Comparison of ENCODE assay signal across 8 mouse cellular contexts in the genomic region with DNA sequence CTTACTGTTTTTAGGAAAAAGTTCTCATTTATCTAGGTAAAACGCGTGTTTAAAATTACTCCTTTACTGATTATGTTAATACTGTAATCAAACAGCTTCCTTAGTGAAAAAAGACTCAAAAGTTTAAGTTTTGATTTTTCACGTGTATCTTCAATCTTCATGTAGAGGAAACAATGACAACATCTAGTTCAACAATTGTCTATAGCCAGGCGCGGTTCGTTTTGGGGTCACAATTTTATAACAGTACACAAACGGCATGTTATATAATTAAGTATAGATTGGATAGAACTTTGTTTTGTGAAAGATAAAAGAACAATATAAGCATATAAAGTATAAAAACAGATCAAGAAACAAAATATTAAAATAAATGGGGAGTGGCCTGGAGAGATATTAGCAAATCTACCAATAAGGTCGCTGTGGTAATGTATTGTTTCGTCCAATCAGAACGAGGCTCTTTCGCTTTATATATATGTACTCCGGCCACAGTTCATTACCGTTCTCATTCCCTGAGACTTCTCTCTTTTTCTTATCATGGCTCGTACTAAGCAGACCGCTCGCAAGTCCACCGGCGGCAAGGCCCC. TPM values are rescaled to one million over a fixed set of nuclear protein-coding genes. Genes with fewer than 3 reads are reported as not detected.
DNase-seq lines count a peak whose midpoint lies in the region; ATAC-seq and TF ChIP-seq lines count a peak whose summit lies in the region.

A gene (plus strand): TSS at position 493 of the 581 bp plus-strand sequence.

- no peak for TF ChIP-seq CTCF in kidney, adult 2 months (conservative IDR thresholded peaks at IDR 0.05; ENCODE audit: insufficient read depth, insufficient read length, low read depth, low read length)
- TF ChIP-seq CTCF in liver, embryonic 14.5 days (IDR thresholded peaks at IDR 0.05; ENCODE audit: low read depth), result no peak

- H3K27me3 ChIP-seq in kidney, adult 2 months (replicated peaks; ENCODE audit: control insufficient read depth, insufficient read depth, low read length), result peaks cover 2% of the 10 kb centered on the region; the same call in 1 of the 2 replicates
- H3K27me3 ChIP-seq in kidney, embryonic 15.5 days, result no peaks in the 10 kb centered on the region
- no peaks in the 10 kb centered on the region for H3K27me3 ChIP-seq in liver, embryonic 14.5 days (ENCODE audit: control insufficient read depth, insufficient read depth, low read length)
- no peaks in the 10 kb centered on the region for H3K27me3 ChIP-seq in neural tube, embryonic 11.5 days (ENCODE audit: control insufficient read depth, insufficient read depth, low read length)

- ATAC-seq in kidney, embryonic 15.5 days (replicated peaks; ENCODE audit: low FRiP score), result peak; percentile 55
- ATAC-seq in liver, embryonic 14.5 days (ENCODE audit: insufficient read depth), result peak; percentile 26
- peak; percentile 40 for ATAC-seq in neural tube, embryonic 11.5 days (ENCODE audit: insufficient read depth, low FRiP score, low TSS enrichment)

- 5% methylated on average over 18 of the region's 18 CpGs for WGBS in kidney, adult 2 months
- WGBS in kidney, embryonic 15.5 days, result under 1% methylated on average over 18 of the region's 18 CpGs
- WGBS in liver, embryonic 14.5 days (ENCODE audit: insufficient replicate concordance), result under 1% methylated on average over 18 of the region's 18 CpGs
- under 1% methylated on average over 18 of the region's 18 CpGs for WGBS in neural tube, embryonic 11.5 days

- no peak within 1 kb of the TSS for H3K27ac ChIP-seq in kidney, adult 2 months (ENCODE audit: insufficient read depth, low read depth, low read length)
- H3K27ac ChIP-seq in brown adipose tissue, adult 24 weeks (replicated peaks; ENCODE audit: low read depth, low read length), result no peak within 1 kb of the TSS
- H3K27ac ChIP-seq in kidney, embryonic 15.5 days, result peak within 1 kb of the TSS; percentile 93
- peak within 1 kb of the TSS; percentile 98 for H3K27ac ChIP-seq in liver, embryonic 14.5 days
- H3K27ac ChIP-seq in neural tube, embryonic 11.5 days (ENCODE audit: low read depth, low read length), result peak within 1 kb of the TSS; percentile 88

- peak within 1 kb of the TSS; percentile 68 for H3K4me2 ChIP-seq in kidney, embryonic 15.5 days
- peak within 1 kb of the TSS; percentile 96 for H3K4me2 ChIP-seq in liver, embryonic 14.5 days (ENCODE audit: low read depth)
- H3K4me2 ChIP-seq in neural tube, embryonic 11.5 days (ENCODE audit: low read depth), result peak within 1 kb of the TSS; percentile 57

- no peaks in the 10 kb centered on the region; the same call in 1 of the 2 replicates for H3K4me1 ChIP-seq in kidney, adult 2 months (ENCODE audit: control insufficient read depth, insufficient read depth, low read length)
- H3K4me1 ChIP-seq in brown adipose tissue, adult 24 weeks (ENCODE audit: control insufficient read depth, insufficient read depth, insufficient read length, low read length), result 0 out of 2 replicates have a peak, but pooled peaks cover 2% of the 10 kb centered on the region
- peaks cover 19% of the 10 kb centered on the region for H3K4me1 ChIP-seq in kidney, embryonic 15.5 days
- H3K4me1 ChIP-seq in liver, embryonic 14.5 days (replicated peaks; ENCODE audit: control insufficient read depth in 2 of 2, insufficient read depth in 2 of 2, low read length in 1 of 2), result peaks cover 12 to 14% of the 10 kb centered on the region in 2 experiments; a peak in 3 of 4 replicates
- peaks cover 6% of the 10 kb centered on the region; the same call in 1 of the 2 replicates for H3K4me1 ChIP-seq in neural tube, embryonic 11.5 days (ENCODE audit: control insufficient read depth, insufficient read depth, low read length)

- H3K9me3 ChIP-seq in kidney, embryonic 15.5 days (replicated peaks), result no peaks in the 10 kb centered on the region
- no peaks in the 10 kb centered on the region for H3K9me3 ChIP-seq in liver, embryonic 14.5 days (ENCODE audit: control insufficient read depth, low read length)
- no peaks in the 10 kb centered on the region for H3K9me3 ChIP-seq in neural tube, embryonic 11.5 days (ENCODE audit: control insufficient read depth, low read length)

- TF ChIP-seq POLR2A in kidney, adult 2 months (IDR thresholded peaks at IDR 0.05; ENCODE audit: low read depth, low read length), result no peak

- peak; percentile 68 for TF ChIP-seq EP300 in liver, embryonic 14.5 days (IDR thresholded peaks at IDR 0.05; ENCODE audit: low read depth)

- H3K36me3 ChIP-seq in kidney, adult 2 months (ENCODE audit: control insufficient read depth, insufficient read depth, low read length), result no peaks in the 10 kb centered on the region
- no peaks in the 10 kb centered on the region for H3K36me3 ChIP-seq in kidney, embryonic 15.5 days
- H3K36me3 ChIP-seq in liver, embryonic 14.5 days (replicated peaks; ENCODE audit: control insufficient read depth, insufficient read depth, low read depth), result no peaks in the 10 kb centered on the region
- no peaks in the 10 kb centered on the region for H3K36me3 ChIP-seq in neural tube, embryonic 11.5 days (ENCODE audit: control insufficient read depth, insufficient read depth, low read length)

- peak within 1 kb of the TSS; percentile 67 for H3K9ac ChIP-seq in kidney, embryonic 15.5 days
- H3K9ac ChIP-seq in liver, embryonic 14.5 days (replicated peaks), result peak within 1 kb of the TSS; percentile 99
- peak within 1 kb of the TSS; percentile 63 for H3K9ac ChIP-seq in neural tube, embryonic 11.5 days (ENCODE audit: low read length)

- peak within 1 kb of the TSS; percentile 37; the same call in 1 of the 2 replicates for H3K4me3 ChIP-seq in kidney, adult 2 months (ENCODE audit: insufficient read depth, low read depth, low read length)
- peak within 1 kb of the TSS; percentile 59 for H3K4me3 ChIP-seq in brown adipose tissue, adult 24 weeks (ENCODE audit: insufficient read depth, low read depth, low read length)
- H3K4me3 ChIP-seq in kidney, embryonic 15.5 days (replicated peaks), result peak within 1 kb of the TSS; percentile 51
- peak within 1 kb of the TSS; percentile 65 to 69 for H3K4me3 ChIP-seq in liver, embryonic 14.5 days (ENCODE audit: insufficient read depth in 1 of 2, low read depth in 2 of 2, low read length in 2 of 2)
- H3K4me3 ChIP-seq in neural tube, embryonic 11.5 days (ENCODE audit: low read depth, low read length), result peak within 1 kb of the TSS; percentile 36

- DNase-seq in kidney, adult 2 months, result peak; percentile 52
- no peak for DNase-seq in kidney, adult 11 months
- peak; percentile 65 to 87 for DNase-seq in frontal cortex, postnatal 36 days (ENCODE audit: low spot score in 2 of 2)
- peak; percentile 89 to 91 (median 91) for DNase-seq in liver, embryonic 14.5 days (ENCODE audit: low read depth in 3 of 3, low spot score in 3 of 3)
- peak; percentile 64 for DNase-seq in neural tube, embryonic 11.5 days (ENCODE audit: low spot score)
- peak; percentile 89 for DNase-seq in yolk sac, embryonic 10.5 days (ENCODE audit: low spot score)

RNA-seq across cellular contexts. Expression of the gene that starts here (rescaled TPM):
- 0.68 and 0.88 TPM in 2 replicates for polyA plus RNA-seq in kidney, adult 2 months (2012; rRNA removed)
- 1.1 and 2.5 TPM in 2 replicates for polyA plus RNA-seq in brown adipose tissue, adult 24 weeks (2012; ENCODE audit: insufficient read depth, insufficient read length, missing spikeins)
- 6.5 and 7.5 TPM in 2 replicates for polyA plus RNA-seq in kidney, embryonic 15.5 days (2015; fragmentation: Nextera tagmentation; extraction: Ambion mirVana)
- polyA plus RNA-seq in liver, embryonic 14.5 days (2012; rRNA removed), result 20.4 and 27.3 TPM in 2 replicates
- 7.1 and 7.2 TPM in 2 replicates for polyA plus RNA-seq in liver, embryonic 14.5 days (2014; fragmentation: Nextera tagmentation; extraction: Ambion mirVana)
- 8.1 and 10.4 TPM in 2 replicates for polyA plus RNA-seq in neural tube, embryonic 11.5 days (2014; fragmentation: Nextera tagmentation; extraction: Ambion mirVana)

Comparison
In these comparisons a context has a peak if more than half of its experiments do, and no peak if none do; other contexts are left out.
1. H3K27ac ChIP-seq: peak in kidney, embryonic 15.5 days (single experiment), liver, embryonic 14.5 days (single experiment) and neural tube, embryonic 11.5 days (single experiment); none in kidney, adult 2 months (single experiment) and brown adipose tissue, adult 24 weeks (single experiment).
2. Peak in DNase-seq and H3K4me3 ChIP-seq in kidney, adult 2 months; RNA of the gene not detected or under 1 TPM.
3. Peak in every context shown above with its lines, with median percentiles within 50 percentile points of each other: H3K4me3 ChIP-seq, ATAC-seq, H3K4me2 ChIP-seq and H3K9ac ChIP-seq.